ENCODE assay signal across 33 mouse cellular contexts in the genomic region with DNA sequence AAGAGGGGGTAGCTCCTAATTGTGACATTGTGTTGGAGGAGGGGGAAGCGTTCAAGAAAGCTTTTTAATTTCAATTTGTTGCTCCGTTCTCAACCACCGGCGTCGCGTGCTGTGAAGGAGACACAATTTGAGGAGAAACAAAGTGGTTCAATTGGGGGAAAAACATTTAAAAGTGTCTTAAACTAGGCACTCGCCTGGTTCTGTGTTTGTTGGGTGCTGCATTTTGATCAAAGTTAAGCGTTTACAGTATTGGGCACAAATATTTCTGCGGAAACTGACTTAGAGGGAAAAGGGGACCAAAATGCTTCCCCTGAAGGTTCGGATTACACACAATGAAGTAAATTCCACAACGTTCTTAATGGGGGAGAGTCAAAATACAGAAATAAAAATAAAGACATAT. TPM values are rescaled to one million over a fixed set of nuclear protein-coding genes. Genes with fewer than 3 reads are reported as not detected.
DNase-seq lines count a peak whose midpoint lies in the region; ATAC-seq lines count a peak whose summit lies in the region.
"Had no signal": no experiment of that assay in that cellular context is flagged by ENCODE, and none has a peak within 500 bp of the region (broad histone marks: within the 10 kb centered on the region; RNA-seq: fewer than 3 reads in every experiment).

No protein-coding gene starts in this region.

- no peak overlapping the region for H3K27ac ChIP-seq in hindbrain, embryonic 11.5 days (ENCODE audit: low read depth, low read length)
- H3K27ac ChIP-seq in hindbrain, embryonic 14.5 days, result no peak overlapping the region
- H3K27ac ChIP-seq: forebrain, embryonic 10.5 days; forebrain, embryonic 13.5 days; heart, adult 2 months; heart, embryonic 10.5 days; heart, embryonic 13.5 days; hindbrain, embryonic 12.5 days had no signal

- under 1% methylated on average over 11 of the region's 11 CpGs for WGBS in hindbrain, embryonic 11.5 days
- 3% methylated on average over 11 of the region's 11 CpGs for WGBS in hindbrain, embryonic 14.5 days

- H3K36me3 ChIP-seq in hindbrain, embryonic 11.5 days (ENCODE audit: control insufficient read depth, insufficient read depth, low read length), result no peaks in the 10 kb centered on the region
- no peaks in the 10 kb centered on the region for H3K36me3 ChIP-seq in hindbrain, embryonic 14.5 days (replicated peaks; ENCODE audit: control insufficient read depth, insufficient read depth)
- H3K36me3 ChIP-seq: forebrain, embryonic 10.5 days; heart, embryonic 10.5 days; heart, embryonic 13.5 days; hindbrain, embryonic 12.5 days had no signal

- DNase-seq in hindbrain, embryonic 11.5 days (ENCODE audit: low spot score), result peak; percentile 53
- no peak for DNase-seq in hindbrain, embryonic 14.5 days (ENCODE audit: low spot score)
- DNase-seq in retina, postnatal 1 day, result peak; percentile 19
- no peak for DNase-seq in retina, embryonic 14.5 days (ENCODE audit: low spot score)
- DNase-seq in induced T-regulatory cell, adult 2 months (ENCODE audit: low read depth), result peak; percentile 33
- DNase-seq in kidney, postnatal 10 days, result no peak
- DNase-seq in adrenal gland, postnatal 4 days (ENCODE audit: low spot score in 2 of 2), result no peak
- DNase-seq in Muller cell, postnatal 12 days (ENCODE audit: inconsistent ontology term), result no peak
- DNase-seq: adrenal gland, adult 2 months; adrenal gland, postnatal 14 days; cerebellum, adult 11-12 months; cerebellum, adult 8-10 months; cerebellum, postnatal 36 days; embryo, embryonic 11 days; gastrocnemius, postnatal 10 days; gastrocnemius, postnatal 36 days; heart, adult 2 months; heart, postnatal 14 days; heart, postnatal 4 days had no signal

- no peak overlapping the region for H3K9ac ChIP-seq in hindbrain, embryonic 11.5 days (ENCODE audit: low read depth, low read length)
- no peak overlapping the region for H3K9ac ChIP-seq in hindbrain, embryonic 14.5 days
- H3K9ac ChIP-seq: forebrain, embryonic 13.5 days; heart, embryonic 13.5 days; hindbrain, embryonic 12.5 days had no signal

- H3K4me1 ChIP-seq in hindbrain, embryonic 11.5 days (replicated peaks; ENCODE audit: control insufficient read depth, insufficient read depth, low read length), result 0 out of 2 replicates have a peak, but pooled peaks cover 2% of the 10 kb centered on the region
- no peaks in the 10 kb centered on the region for H3K4me1 ChIP-seq in hindbrain, embryonic 14.5 days (replicated peaks; ENCODE audit: control insufficient read depth, insufficient read depth, low read length)
- H3K4me1 ChIP-seq: forebrain, embryonic 13.5 days; hindbrain, embryonic 12.5 days had no signal

- no peak for ATAC-seq in hindbrain, embryonic 11.5 days (ENCODE audit: low FRiP score)
- no peak for ATAC-seq in hindbrain, embryonic 14.5 days (ENCODE audit: low FRiP score)
- ATAC-seq: forebrain, embryonic 13.5 days; forebrain, embryonic 16.5 days; hindbrain, embryonic 16.5 days had no signal

- no peak overlapping the region for H3K4me2 ChIP-seq in hindbrain, embryonic 11.5 days (replicated peaks; ENCODE audit: low read depth, low read length)
- H3K4me2 ChIP-seq in hindbrain, embryonic 14.5 days (replicated peaks), result no peak overlapping the region
- H3K4me2 ChIP-seq: forebrain, embryonic 13.5 days; heart, embryonic 13.5 days; hindbrain, embryonic 12.5 days had no signal

- no peak overlapping the region for H3K4me3 ChIP-seq in hindbrain, embryonic 11.5 days (ENCODE audit: low read depth, low read length)
- no peak overlapping the region for H3K4me3 ChIP-seq in hindbrain, embryonic 14.5 days (replicated peaks; ENCODE audit: low read length)
- H3K4me3 ChIP-seq: forebrain, embryonic 10.5 days; forebrain, embryonic 13.5 days; heart, adult 2 months; hindbrain, embryonic 12.5 days had no signal

- H3K27me3 ChIP-seq in hindbrain, embryonic 11.5 days (ENCODE audit: control insufficient read depth, insufficient read depth, low read length), result peaks cover 93% of the 10 kb centered on the region
- H3K27me3 ChIP-seq in hindbrain, embryonic 14.5 days (ENCODE audit: control insufficient read depth, insufficient read depth, low read length), result peaks cover 100% of the 10 kb centered on the region

- no peaks in the 10 kb centered on the region for H3K9me3 ChIP-seq in hindbrain, embryonic 11.5 days (ENCODE audit: control insufficient read depth, low read length)
- H3K9me3 ChIP-seq in hindbrain, embryonic 14.5 days (ENCODE audit: control insufficient read depth, low read length), result no peaks in the 10 kb centered on the region
- H3K9me3 ChIP-seq: forebrain, embryonic 10.5 days; forebrain, embryonic 13.5 days; heart, embryonic 10.5 days; heart, embryonic 13.5 days; hindbrain, embryonic 12.5 days had no signal

RNA-seq across cellular contexts. Expression of gene Hoxb13, which starts 10.2 kb away (rescaled TPM):
- polyA plus RNA-seq in hindbrain, embryonic 11.5 days (2014; fragmentation: Nextera tagmentation; extraction: Ambion mirVana), result not detected in 2 replicates
- polyA plus RNA-seq in hindbrain, embryonic 14.5 days (2014; fragmentation: Nextera tagmentation; extraction: Ambion mirVana), result not detected in 2 replicates
- not detected for total RNA-seq in adrenal gland, postnatal 4 days (2021)
- total RNA-seq: adrenal gland, adult 2 months; adrenal gland, postnatal 14 days; gastrocnemius, adult 18-20 months; gastrocnemius, postnatal 10 days; gastrocnemius, postnatal 36 days; granulocyte monocyte progenitor cell, adult 5-6 weeks; heart, adult 2 months; heart, postnatal 14 days; heart, postnatal 4 days had no signal
- polyA plus RNA-seq: adrenal gland, adult 2 months; brain, embryonic 14.5 days; cortical plate, adult 2 months; embryonic facial prominence, embryonic 11.5 days; embryonic facial prominence, embryonic 14.5 days; forebrain, embryonic 10.5 days; forebrain, embryonic 13.5 days; heart, adult 2 months; heart, embryonic 10.5 days; heart, embryonic 13.5 days; hindbrain, embryonic 12.5 days; hindbrain, embryonic 16.5 days; intestine, embryonic 14.5 days had no signal

Comparison
In these comparisons a context has a peak if more than half of its experiments do, and no peak if none do; other contexts are left out.
1. DNase-seq: peak in hindbrain, embryonic 11.5 days (single experiment), retina, postnatal 1 day (single experiment) and induced T-regulatory cell, adult 2 months (single experiment); none in hindbrain, embryonic 14.5 days (single experiment), retina, embryonic 14.5 days (single experiment), kidney, postnatal 10 days (single experiment), adrenal gland, postnatal 4 days (0 of 2) and Muller cell, postnatal 12 days (single experiment).